Mouse (Mus musculus): ENCODE measurements around the gene Fto.

DNA sequence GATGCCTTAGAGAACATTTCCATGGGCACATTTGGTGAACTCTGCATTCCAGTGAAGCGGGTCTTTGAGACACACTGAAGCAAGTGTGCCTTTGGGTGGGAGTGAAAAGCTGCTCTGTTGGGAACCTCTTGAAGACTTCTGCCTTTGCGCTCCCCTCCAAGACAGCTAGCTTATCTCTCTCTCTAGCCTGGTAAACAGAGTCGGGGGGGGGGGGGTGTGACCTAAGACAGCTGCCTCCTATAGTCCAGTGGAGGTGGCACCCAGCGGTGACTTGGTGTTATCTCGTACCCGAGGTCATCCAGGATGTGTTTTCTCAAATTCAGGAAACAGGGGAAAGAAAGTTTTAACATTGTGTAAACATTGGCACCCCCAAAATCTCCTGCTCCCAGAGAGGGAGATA lies 204.8 kb downstream of the Fto start:
- TF ChIP-seq POLR2A (IDR thresholded peaks at IDR 0.05; ENCODE audit: borderline replicate concordance, extremely low read depth, insufficient read depth, insufficient read length, poor library complexity, severe bottlenecking) (no peak), CTCF (IDR thresholded peaks at IDR 0.05; ENCODE audit: borderline replicate concordance, extremely low read depth, insufficient read depth, insufficient read length) (no peak)

Data from brain, embryonic 14.5 days (tissue).